Mouse (Mus musculus) heart, adult 10 weeks (tissue): ENCODE measurements around the gene Wwox. TPM values are rescaled to one million over a fixed set of nuclear protein-coding genes. Genes with fewer than 3 reads are reported as not detected.

Experiments
- polyA plus RNA-seq: library from polyadenylated mRNA; stranded (reverse); fragments of 350-450 nt; fragmentation: Illumina TruSeq; extraction: RNeasy Lipid Tissue Mini Kit (QIAGEN cat#74804); gene quantifications from one replicate; pipeline ENCODE4 v1.2.3, GENCODE M21; 2014; ENCODE audit warnings: low read depth, low replicate concordance

Gene Wwox
- polyA plus RNA-seq: 3.3 TPM

DNA sequence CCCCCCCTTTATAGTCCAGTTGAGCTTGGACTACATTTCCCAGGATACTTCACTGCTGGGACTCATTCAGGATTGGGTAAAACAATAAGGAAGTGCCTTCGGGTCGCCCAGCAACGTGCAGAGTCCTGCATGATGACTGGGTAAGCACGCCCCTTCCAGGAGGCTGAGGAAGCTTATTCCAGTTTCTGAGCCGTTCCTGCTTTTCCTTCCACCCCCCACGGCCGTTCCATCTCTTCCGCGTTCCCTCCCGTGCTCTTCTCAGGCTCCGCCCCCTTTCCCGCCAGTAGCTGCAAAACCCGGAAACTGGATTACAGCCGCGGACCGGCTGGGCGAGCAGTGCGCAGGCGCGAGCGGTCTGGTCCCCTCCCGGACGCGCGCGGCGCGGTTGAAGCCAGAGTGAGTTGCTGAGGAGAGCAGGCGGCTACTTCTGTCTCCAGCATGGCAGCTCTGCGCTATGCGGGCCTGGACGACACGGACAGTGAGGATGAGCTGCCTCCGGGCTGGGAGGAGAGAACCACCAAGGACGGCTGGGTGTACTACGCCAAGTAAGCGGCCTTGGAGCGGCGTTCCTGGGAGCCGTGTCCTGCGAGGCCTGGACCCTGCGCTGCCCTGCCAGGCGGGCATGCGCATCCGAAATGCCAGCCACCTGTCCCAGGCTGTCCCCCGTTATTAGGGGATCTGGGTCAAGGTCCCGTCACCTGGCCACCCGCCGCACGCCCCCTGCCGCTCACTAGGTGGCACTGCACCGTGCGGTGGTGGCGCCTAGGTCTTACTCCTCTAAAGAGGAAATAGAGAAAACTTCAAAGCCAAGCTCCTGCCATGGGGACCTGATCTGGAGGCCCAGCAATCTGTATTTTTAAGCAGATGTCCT is at the start of gene Wwox:
Wwox (plus strand) TSS at position 322 of the 871 bp plus-strand sequence.

GRCm38 (mm10) chr8:114417786-114418185 is 21.7 kb upstream of the Wwox start, which contains the start of gene Clec3a:
Clec3a (plus strand) TSS chr8:114418086.

Other genes starting within 250 kb of the Wwox start
- 0.73 TPM for gene Vat1l, start 234.0 kb upstream of the Wwox start, polyA plus RNA-seq
- gene Clec3a, start 21.6 kb upstream of the Wwox start, polyA plus RNA-seq: not detected